Mouse (Mus musculus) ovary, postnatal 36 days (tissue): ENCODE measurements around the gene Spsb4.
A peak's percentile ranks its signal among the peaks of the same experiment; 100 is the strongest.
"Not testable (repeated sequence)": the region's sequence is repeated elsewhere in the genome, so short reads cannot be mapped to it uniquely, and the experiment has no call there.

Source experiments
- DNase-seq: peaks from one replicate; pipeline ENCODE4 v3.0.0; 2022; ENCODE audit warnings: low spot score, mixed read lengths

The Spsb4 gene

DNA sequence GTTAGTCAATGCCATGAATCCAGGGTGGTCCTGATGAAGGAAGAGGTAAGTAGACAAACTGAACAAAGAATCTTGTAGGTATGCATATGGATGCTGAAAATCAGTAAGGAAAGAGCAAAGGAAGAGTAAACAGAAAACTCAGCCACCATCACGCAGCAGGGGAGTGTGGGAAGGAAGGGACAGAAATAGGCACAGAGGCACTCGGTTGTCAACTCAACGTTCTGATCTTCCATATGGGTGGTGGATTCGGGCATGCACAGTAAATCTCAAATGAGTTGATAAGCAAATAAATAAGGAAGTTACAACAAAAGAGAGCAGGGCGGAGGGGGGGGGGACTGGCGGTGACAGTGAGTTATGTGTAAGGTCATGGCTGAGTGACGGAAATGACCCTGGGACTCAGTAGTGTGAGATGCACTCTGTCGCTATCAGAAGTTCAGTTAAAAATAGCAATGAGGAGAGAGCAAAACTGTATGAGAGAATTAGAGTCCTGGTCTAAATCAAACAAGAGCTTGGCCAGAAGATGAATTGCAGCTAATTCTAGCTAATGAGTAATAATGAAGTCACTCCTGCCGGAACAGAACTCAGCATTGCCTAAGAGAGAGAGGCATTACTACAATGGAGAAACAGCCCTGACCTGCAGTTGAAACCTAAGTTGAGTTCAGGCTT, 66.2 kb downstream of the Spsb4 start:
- DNase-seq, result no peak

- DNase-seq, result no peak
Observed at GRCm38 (mm10) chr9:96949551-96949950, 69.1 kb downstream of the Spsb4 start.

DNA sequence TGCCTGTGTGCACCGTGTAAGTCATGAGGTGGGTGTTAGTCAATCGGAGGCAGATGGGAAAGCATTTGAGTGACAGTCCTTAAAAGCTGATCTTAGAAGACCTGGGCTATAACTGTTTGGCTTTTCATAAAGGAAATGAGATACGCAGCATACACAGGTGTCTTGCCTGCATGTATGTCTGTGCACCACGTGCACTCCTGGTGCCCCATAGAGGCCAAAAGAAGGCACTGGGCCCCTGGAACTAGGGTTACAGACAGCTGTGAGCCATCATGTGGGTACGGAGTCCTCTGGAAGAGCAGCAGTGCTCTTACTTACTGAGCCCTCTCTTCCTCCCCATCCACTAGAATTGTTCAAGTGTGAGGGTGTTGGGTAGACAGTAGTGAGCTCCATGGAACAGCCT, 70.1 kb downstream of the Spsb4 start:
- no peak for DNase-seq

DNA sequence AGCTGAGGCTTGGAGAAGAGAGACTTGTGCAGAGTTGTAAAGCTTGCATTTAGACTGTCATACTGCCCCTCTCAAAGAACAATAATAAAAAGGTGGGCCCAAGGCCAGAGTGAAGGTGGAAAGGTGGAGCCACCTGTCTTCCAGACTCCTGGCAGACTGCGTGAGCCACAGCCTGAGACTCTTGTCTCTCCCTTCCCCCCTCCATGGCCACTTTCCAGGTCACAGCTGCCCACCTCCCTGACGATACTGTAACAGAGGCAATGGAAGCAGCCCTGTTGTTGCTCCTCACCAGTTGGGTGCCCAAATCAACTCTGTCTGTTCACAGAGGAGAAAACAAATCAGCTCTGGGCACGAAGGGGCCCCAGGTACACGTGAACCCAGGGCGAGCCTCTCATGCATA, 71.5 kb downstream of the Spsb4 start:
- no peak for DNase-seq

DNA sequence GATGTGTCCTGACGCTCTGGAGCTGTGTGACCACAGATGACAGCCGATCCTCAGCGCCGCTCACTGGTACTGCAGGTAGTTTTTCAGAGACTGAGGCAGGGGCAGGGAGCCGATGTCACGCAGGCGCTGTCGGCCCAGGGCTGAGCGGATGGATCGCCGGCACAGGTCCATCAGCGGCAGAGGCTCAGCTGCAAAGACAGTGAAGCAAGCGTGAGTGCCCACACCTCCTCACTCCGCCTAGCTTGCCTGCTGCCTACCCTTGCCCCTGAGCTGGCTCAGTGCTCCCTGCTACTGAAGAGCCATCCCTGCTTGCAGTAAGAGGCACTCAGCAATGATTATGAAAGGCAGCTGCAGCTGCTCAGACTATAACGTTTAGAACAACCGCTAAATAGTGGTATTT, 74.1 kb downstream of the Spsb4 start:
- no peak for DNase-seq

DNA sequence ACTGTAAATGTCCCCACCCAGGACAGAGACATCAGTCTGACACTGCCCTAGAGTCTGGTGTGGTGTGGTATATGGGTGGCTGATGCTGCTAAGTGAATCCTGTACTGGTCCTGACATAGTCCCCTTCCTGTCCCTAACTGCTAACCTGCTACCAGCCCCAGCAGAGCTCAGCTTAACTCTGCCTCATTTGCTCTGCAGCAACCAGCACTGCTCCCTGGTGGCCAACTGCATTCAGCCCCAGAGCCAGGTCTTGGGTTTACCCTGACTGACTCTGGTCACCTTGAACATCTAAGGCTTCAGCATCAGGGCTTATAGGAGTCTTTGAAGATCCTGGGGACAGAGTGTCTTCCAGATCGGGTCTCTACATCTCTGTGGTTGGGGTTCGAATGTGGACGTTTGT, 75.7 kb downstream of the Spsb4 start:
- DNase-seq, result no peak

DNA sequence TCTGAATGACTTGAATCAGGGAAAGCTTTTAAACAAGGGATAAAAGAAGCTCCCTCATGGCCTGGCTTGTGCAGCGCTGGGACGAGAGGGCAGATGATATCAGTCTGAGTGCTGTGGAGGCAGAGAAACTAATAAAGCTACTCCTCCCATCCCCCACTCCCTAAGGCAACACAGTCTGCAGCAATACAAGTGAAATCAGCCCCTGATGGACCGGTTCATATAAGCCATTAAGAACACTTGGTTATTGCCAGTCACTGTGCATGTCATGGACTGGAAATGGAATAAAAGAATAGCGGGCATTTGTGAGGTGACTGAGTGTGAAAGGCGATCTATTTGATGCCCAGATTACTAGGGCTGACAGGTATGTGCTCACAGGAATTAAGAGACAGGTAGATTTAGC, 79.8 kb downstream of the Spsb4 start:
- no peak for DNase-seq

DNA sequence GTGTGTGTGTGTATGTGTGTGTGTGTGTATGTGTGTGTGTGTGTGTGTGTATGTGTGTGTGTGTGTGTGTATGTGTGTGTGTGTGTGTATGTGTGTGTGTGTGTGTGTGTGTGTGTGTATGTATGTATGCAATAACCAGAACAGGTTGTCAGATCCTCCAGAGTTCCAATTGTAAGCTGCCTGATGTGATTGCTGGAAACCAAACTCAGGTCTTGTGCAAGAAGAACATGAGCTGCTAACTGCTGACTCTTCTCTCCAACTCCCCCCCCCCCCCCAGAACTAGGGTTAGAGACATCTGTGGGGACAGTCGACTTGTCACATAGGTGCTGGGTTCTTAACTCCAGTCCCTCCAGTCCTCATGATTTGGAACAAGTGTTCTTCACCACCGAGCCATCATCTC, 82.2 kb downstream of the Spsb4 start:
- DNase-seq, result not testable (repeated sequence)

GRCm38 (mm10) chr9:96935556-96936300, 82.9 kb downstream of the Spsb4 start:
- no peak for DNase-seq

GRCm38 (mm10) chr9:96934816-96935215, 83.8 kb downstream of the Spsb4 start:
- DNase-seq, result no peak

DNA sequence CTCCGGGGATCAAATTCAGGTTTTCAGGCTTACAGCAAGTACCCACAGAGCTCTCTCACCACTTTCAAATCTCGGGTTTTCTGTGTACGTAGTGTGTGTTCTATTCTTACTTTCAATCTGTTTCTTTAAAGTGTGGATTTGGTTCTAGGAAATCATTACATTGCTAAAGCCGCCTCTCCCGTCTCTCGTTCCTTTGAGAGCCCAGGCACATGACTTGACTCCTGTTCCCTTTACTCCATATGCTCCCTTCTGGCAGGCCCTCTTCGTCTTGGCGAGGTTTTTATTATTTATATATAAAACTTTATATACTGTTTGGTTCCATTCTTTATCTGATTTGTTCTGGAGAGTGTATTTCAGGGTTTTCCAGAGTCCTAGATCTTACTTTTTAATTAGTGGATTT, 85.9 kb downstream of the Spsb4 start:
- DNase-seq, result no peak

GRCm38 (mm10) chr9:96923577-96924316, 94.9 kb downstream of the Spsb4 start:
- DNase-seq, result no peak

DNA sequence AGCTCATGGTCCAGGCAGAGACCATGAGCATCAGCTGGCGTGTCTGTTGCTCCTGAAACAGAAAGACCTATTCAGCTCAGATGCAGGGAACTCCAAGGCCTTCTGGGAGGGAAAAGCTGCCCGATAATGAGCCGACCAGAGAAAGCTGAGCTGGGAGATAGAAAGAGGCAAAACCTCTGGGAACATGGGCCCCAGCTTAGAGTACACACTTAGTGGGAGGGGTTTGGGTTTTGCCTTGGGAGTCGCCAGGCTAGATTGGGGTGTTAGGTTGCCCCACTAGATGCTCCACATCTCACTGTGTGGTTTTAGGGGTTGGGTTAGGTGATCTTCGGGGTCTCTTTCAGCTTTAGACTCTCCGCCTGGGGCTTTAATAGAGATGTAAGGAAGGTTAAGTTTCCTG, 95.5 kb downstream of the Spsb4 start:
- no peak for DNase-seq

DNA sequence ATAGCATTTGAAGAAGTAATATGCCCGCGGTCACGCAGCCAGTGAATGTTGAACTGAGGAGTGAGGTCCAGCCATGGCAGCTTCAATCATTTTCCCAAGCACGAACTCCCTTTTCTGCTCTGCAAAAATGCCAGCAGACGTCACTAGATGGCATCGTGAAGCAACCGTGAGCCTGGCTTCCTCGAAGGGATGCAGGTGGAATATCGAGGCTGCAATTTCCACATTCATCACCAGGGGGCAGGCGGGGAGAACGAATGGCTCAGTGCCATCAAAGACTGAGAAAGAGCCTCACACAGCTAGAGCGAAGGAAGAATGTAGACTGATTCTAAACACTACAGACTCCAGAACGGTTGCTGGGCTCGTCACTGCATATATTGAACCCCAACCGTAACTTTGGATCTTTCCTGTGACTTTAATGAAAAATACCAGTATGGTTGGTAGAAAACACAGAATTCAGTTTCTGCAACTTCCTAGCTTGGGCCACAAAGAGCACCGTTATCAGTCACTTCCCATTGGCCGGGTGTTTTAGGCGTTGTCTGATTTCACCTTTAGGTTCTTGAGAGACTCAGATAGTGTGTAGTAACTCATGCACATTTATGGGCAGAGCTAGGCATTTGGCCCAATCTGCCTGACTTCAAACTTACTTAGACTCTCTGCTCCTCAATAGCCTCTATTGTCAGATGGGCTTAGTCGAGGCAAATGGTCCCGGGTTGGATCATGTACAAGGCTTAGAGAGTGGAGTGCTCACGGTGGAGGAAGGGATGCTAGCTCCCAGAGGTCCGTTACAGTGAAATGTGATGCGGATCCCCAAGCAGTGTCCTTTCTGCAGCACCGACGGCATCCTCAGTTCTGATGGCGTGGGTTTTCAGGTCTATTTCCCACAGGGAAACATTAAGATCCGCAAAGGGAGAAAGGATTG, 101.8 kb downstream of the Spsb4 start:
- peak; percentile 92 for DNase-seq

DNA sequence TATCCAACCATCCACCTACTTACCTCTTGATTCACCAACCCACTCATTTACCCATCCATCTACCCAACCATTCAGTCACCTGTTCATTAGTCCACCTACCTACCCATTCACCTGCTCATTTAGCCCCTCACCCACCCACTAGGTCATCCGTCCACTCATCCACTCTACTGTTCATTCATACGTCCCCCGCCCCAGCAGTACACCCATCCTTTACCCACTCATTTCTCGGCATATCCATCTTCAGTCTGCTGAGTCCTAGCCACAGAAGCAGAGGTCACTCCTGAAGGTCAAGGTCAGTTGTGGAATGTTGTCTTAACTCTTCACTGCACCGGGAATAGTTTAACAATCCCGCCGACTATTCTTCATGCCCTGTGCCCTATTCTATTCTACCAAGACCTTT, 102.6 kb downstream of the Spsb4 start:
- no peak for DNase-seq

GRCm38 (mm10) chr9:96914851-96915250, 103.8 kb downstream of the Spsb4 start:
- no peak for DNase-seq

GRCm38 (mm10) chr9:96914005-96914404, 104.6 kb downstream of the Spsb4 start:
- no peak for DNase-seq

DNA sequence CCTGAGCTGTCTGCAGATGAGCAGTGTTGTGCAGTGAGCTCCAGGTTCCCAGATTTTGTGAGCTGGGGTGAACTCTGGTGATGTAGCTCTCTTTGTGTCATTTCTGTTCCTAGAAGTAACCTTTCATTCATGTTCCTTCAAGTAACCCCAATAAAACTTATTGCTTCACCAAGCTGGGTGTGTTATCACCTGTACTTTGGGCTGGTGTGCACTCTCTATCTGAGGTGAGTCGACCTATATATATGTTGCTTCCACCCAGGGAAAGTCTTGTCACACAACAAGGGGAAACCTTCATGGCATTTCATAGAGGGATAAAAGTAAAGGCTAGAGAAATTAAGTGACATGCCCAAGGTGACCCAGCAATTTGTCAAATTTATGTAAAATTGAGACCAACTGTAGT, 109.1 kb downstream of the Spsb4 start:
- no peak for DNase-seq

GRCm38 (mm10) chr9:96908737-96909136, 109.9 kb downstream of the Spsb4 start:
- DNase-seq, result no peak

- DNase-seq, result no peak
Observed at GRCm38 (mm10) chr9:96904360-96905355, 114.0 kb downstream of the Spsb4 start.

- DNase-seq, result no peak
Observed at GRCm38 (mm10) chr9:96899717-96900116, 118.9 kb downstream of the Spsb4 start.
